Mouse (Mus musculus) testis, adult 2 months (tissue): ENCODE results near the gene Acss1.

Experiments
- CTCF ChIP-seq: fragments of 200-500 bp; IDR thresholded peaks from 2 replicates; pipeline ENCODE4 v1.5.1; 2012; ENCODE audit warnings: low read depth, mild to moderate bottlenecking, inconsistent platforms, low read length, moderate library complexity; ENCODE audit not compliant: control insufficient read depth, insufficient read depth, insufficient replicate concordance
- POLR2A ChIP-seq: fragments of 200-500 bp; IDR thresholded peaks from 2 replicates; pipeline ENCODE4 v1.6.1; 2012; ENCODE audit warnings: low read depth, mild to moderate bottlenecking, inconsistent platforms, low read length, moderate library complexity; ENCODE audit not compliant: control insufficient read depth

DNA sequence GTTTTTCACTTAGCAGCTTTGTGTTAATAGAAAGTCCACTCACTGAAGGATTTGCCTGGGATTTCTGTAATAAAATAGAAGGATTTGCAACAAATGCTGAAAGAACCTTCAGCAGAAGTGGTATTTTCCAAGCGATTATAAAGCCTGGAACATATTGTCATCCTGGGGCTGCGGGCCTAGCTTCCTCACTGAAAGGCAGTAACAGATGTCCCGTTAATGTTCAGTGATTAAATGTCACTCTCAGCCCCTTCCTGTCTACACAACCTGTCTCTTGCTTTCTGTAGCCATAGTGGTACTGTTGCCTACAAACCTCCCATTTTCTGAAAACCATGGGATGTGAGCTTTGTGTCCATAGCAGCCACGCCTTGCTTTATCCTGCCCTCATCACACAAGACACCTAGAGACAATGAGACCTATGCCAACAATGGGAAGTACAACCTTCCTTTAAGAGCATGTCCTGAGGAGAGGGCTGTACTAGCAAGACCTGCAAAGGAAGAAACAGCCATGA is 43.9 kb upstream of the Acss1 start:
- TF ChIP-seq CTCF (no peak), POLR2A (no peak)
